Mouse (Mus musculus) heart, embryonic 10.5 days (tissue): Measurements from ENCODE around the gene Ddx27. TPM values are rescaled to one million over a fixed set of nuclear protein-coding genes. Genes with fewer than 3 reads are reported as not detected.

ENCODE experiments used
- DNase-seq: peaks from one replicate; pipeline ENCODE4 v3.0.0-alpha.2; 2017; ENCODE audit warnings: low spot score
- H3K27ac ChIP-seq: fragments of 300-500 bp; sonication (generic); 2 replicates; pipeline ENCODE4 v1.5.1; 2016; ENCODE audit warnings: mild to moderate bottlenecking
- H3K27me3 ChIP-seq: fragments of 300-500 bp; sonication (generic); 2 replicates; pipeline ENCODE4 v1.6.1; 2016; ENCODE audit warnings: mild to moderate bottlenecking; ENCODE audit not compliant: poor library complexity, insufficient read depth, severe bottlenecking
- H3K36me3 ChIP-seq: fragments of 300-500 bp; sonication (generic); 2 replicates; pipeline ENCODE4 v1.6.1; 2016; ENCODE audit warnings: mild to moderate bottlenecking, moderate library complexity
- H3K4me1 ChIP-seq: fragments of 300-500 bp; sonication (generic); 2 replicates; pipeline ENCODE4 v1.6.1; 2016; ENCODE audit warnings: mild to moderate bottlenecking
- H3K4me3 ChIP-seq: fragments of 300-500 bp; sonication (generic); 2 replicates; pipeline ENCODE4 v1.5.1; 2016; ENCODE audit warnings: mild to moderate bottlenecking, moderate library complexity
- H3K9me3 ChIP-seq: fragments of 300-500 bp; sonication (generic); 2 replicates; pipeline ENCODE4 v1.6.1; 2016; ENCODE audit warnings: mild to moderate bottlenecking, moderate library complexity
- WGBS: fragments of 180-500 bp; shearing (Covaris S2); methylation state at CpG from one replicate; pipeline ENCODE4 v1.1.7; 2016; 5-methylcytosine and 5-hydroxymethylcytosine counted together
- polyA plus RNA-seq: library from polyadenylated mRNA; unstranded; fragments of >200 nt; fragmentation: Nextera tagmentation; extraction: Ambion mirVana; gene quantifications from 2 replicates; pipeline ENCODE4 v1.2.1, GENCODE M21; 2016

Gene Ddx27
- polyA plus RNA-seq: 46.4 and 59.4 TPM in 2 replicates

DNA sequence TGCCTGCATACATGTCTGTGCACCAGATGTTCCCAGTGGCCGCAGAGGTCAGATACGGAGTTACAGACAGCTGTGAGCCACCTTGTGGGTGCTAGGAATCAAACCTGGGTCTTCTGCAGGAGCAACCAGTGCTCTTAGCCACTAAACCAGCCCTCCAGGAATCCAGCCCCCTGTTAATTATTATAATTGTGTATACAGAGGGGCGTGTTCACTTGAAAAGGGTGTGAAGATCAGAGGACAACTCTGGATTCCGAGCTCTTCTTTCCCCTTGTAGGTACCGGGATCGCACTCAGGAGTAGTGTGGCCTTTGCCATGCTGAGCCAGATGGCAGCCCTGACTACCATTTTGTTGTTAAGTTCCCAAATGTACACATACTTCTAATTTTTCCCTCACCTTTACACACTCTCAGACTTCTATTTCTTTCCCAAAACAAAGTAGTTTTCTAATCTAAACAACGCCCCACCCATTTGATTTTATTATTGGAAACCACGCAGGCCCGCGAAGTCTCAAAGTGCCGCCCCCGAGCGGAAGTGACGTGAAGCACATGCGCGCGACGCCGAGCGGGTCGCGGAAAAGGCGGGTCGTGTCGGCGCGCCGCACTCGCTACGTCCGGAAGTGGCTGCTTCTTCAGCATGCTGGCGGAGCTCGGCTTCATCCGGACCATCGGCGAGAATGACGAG is at the start of gene Ddx27:
Gene Ddx27, plus strand, starts transcription at position 492 of the 680 bp plus-strand sequence.
- no peaks in the 10 kb centered on the region for H3K9me3 ChIP-seq
- peaks cover 27% of the 10 kb centered on the region for H3K36me3 ChIP-seq
- H3K27me3 ChIP-seq: no peaks in the 10 kb centered on the region
- H3K4me3 ChIP-seq: peak within 1 kb of the TSS; percentile 93
- H3K4me1 ChIP-seq: peaks cover 16% of the 10 kb centered on the region
- WGBS: 3% methylated on average over 37 of the region's 37 CpGs
- DNase-seq: peak; percentile 96
- peak within 1 kb of the TSS; percentile 84 for H3K27ac ChIP-seq

GRCm38 (mm10) chr2:166973153-166973552 is 41.8 kb upstream of the Ddx27 start:
- Histone ChIP-seq H3K4me3 (no peak overlapping the region), H3K27ac (no peak overlapping the region), H3K36me3 (no peaks in the 10 kb centered on the region), H3K4me1 (peaks cover 48% of the 10 kb centered on the region), H3K9me3 (no peaks in the 10 kb centered on the region), H3K27me3 (no peaks in the 10 kb centered on the region)
- WGBS: 82% methylated on average over 1 of the region's 1 CpGs
- no peak for DNase-seq

DNA sequence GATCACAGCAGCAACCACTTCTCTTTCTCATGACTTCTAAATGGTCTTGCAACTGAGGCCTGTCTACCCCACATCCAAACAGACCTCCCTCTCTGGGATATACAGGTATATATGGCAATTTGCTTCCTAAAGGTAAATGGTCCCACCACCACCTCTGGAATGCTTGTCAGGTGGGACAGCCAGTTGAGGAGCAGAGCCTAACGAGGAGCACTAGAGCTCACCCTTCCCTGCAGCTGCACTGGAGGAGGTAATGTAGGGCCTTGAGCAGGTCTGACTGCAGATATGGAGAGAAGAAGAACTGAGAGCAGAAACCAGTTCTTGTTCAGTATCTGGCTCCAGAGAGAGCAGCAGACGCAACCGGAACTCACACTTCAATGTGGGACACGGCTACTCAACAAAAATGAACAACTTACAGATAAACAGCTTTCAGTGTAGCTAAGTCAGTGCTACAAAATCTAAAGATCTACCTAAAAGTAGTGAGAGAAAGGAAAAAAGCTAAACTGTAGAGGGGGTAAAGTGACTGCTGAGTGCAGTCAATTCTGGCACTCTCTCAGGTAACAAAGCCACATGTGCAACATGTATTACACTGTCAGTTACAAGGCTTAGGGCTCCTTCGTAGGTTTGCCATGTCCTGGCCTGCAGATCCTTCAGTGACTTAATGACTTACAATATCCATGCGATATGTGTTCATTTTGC is 40.7 kb upstream of the Ddx27 start:
- no peaks in the 10 kb centered on the region for H3K27me3 ChIP-seq
- no peak overlapping the region for H3K27ac ChIP-seq
- WGBS: 84% methylated on average over 6 of the region's 6 CpGs
- H3K4me1 ChIP-seq: peaks cover 42% of the 10 kb centered on the region
- DNase-seq: no peak
- no peaks in the 10 kb centered on the region for H3K9me3 ChIP-seq
- no peak overlapping the region for H3K4me3 ChIP-seq
- H3K36me3 ChIP-seq: no peaks in the 10 kb centered on the region

DNA sequence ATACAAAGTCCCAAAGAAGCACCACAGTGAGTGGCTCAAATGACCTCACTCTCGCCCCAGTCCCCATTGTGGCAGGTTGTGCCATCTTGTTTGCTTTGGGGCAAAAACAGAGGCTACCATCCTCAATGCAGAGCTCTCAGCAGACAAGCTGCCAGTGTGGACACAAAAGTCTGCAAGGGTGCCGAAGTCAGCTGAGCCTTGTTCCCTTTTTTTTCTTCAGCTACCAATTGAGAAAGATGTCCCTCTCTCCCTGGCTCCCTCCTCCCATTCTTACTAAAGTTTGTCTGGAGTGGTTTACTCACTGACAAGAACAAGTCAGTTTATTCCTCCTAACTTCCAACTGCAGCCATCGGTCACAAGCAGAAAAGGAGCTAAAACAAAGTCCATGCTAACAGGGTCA is 38.6 kb upstream of the Ddx27 start:
- Histone ChIP-seq H3K4me3 (no peak overlapping the region), H3K36me3 (no peaks in the 10 kb centered on the region), H3K27me3 (no peaks in the 10 kb centered on the region), H3K27ac (no peak overlapping the region; the same call in 1 of the 2 replicates), H3K9me3 (no peaks in the 10 kb centered on the region), H3K4me1 (peaks cover 37% of the 10 kb centered on the region)
- WGBS: 74% methylated on average over 3 of the region's 3 CpGs
- DNase-seq: no peak

GRCm38 (mm10) chr2:166977490-166977889 is 37.5 kb upstream of the Ddx27 start:
- WGBS: 71% methylated on average over 3 of the region's 3 CpGs
- H3K36me3 ChIP-seq: no peaks in the 10 kb centered on the region

DNA sequence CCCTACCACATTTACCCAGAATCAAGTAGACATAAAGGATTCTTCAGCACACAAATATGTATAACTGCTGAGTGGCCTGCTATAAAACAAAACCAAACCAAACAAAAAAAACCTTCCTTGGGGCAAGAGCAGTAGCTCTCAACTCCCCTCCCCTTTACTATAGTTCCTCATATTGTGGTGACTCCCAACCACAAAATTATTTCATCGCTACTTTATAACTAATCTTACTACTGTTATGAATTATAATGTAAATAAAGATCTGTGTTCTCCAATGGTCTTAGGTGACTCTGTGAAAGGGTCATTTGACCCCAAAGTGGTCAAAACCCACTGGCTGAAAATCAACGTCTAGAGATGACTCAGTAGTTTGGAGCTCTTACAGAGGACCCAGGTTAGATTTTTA is 34.8 kb upstream of the Ddx27 start:
- Histone ChIP-seq H3K4me3 (no peak overlapping the region), H3K27me3 (no peaks in the 10 kb centered on the region), H3K36me3 (no peaks in the 10 kb centered on the region), H3K4me1 (peaks cover 26% of the 10 kb centered on the region), H3K27ac (no peak overlapping the region), H3K9me3 (no peaks in the 10 kb centered on the region)
- no peak for DNase-seq
- 86% methylated on average over 2 of the region's 2 CpGs for WGBS

More at GRCm38 (mm10) chr2:166977490-166977889, 37.5 kb upstream of the Ddx27 start:
- H3K4me3 ChIP-seq: no peak overlapping the region
- H3K9me3 ChIP-seq: no peaks in the 10 kb centered on the region
- DNase-seq: no peak
- H3K27ac ChIP-seq: 0 out of 2 replicates have a peak overlapping the region, but pooled peaks have one; percentile 6
- H3K27me3 ChIP-seq: no peaks in the 10 kb centered on the region
- peaks cover 37% of the 10 kb centered on the region for H3K4me1 ChIP-seq

DNA sequence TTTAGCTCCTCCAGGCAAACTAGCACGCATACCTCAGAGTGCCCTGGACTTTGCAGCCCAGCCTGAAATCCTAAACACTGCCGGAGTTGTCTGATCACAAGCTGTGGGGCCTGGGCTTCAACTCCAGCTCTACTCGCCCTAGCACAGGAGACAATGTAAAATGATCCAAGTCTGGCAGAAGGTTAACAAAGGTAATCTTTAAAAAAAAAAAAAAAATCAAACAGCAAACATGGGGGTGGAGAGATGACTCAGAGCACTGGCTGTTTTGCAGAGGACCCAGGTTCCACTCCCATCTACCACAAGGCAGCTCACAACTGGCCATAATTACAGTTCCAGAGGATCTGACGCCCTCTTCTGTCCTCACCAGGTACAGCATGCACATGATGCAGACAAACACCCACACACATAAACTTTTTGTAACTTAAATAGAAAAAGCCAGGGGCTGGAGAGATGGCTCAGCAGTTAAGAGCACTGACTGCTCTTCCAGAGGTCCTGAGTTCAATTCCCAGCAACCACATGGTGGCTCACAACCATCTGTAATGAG is 31.6 kb upstream of the Ddx27 start:
- 77% methylated on average over 4 of the region's 4 CpGs for WGBS
- Histone ChIP-seq H3K36me3 (no peaks in the 10 kb centered on the region), H3K4me3 (no peak overlapping the region), H3K4me1 (no peaks in the 10 kb centered on the region), H3K27ac (no peak overlapping the region), H3K9me3 (no peaks in the 10 kb centered on the region), H3K27me3 (no peaks in the 10 kb centered on the region)
- no peak for DNase-seq

DNA sequence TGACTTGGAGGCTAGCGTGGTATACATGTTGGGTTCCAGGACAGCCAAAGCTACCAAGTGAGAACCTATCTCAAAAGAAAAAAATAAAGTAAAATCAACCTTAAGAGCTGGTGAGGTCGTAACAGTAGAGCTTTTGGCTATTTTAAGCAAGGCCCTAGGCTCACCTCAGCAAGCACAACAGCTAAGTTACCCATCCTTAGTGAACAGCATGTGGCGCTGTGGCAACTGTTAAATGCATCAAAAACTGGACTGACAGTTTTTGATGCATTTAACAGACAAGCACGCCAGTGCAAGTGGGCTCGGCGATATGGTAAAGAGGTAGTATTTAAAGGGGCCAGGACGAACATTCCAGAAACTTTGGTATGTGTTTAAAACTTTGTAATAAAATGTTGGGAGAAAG is 24.1 kb upstream of the Ddx27 start:
- Histone ChIP-seq H3K4me3 (no peak overlapping the region), H3K9me3 (no peaks in the 10 kb centered on the region), H3K36me3 (no peaks in the 10 kb centered on the region), H3K27me3 (no peaks in the 10 kb centered on the region), H3K4me1 (peaks cover 38% of the 10 kb centered on the region), H3K27ac (no peak overlapping the region)
- 76% methylated on average over 7 of the region's 7 CpGs for WGBS
- DNase-seq: no peak

GRCm38 (mm10) chr2:166991945-166992344 is 23.0 kb upstream of the Ddx27 start:
- Histone ChIP-seq H3K4me1 (peaks cover 47% of the 10 kb centered on the region), H3K27me3 (no peaks in the 10 kb centered on the region), H3K36me3 (no peaks in the 10 kb centered on the region), H3K4me3 (no peak overlapping the region), H3K27ac (no peak overlapping the region), H3K9me3 (no peaks in the 10 kb centered on the region)
- no peak for DNase-seq

GRCm38 (mm10) chr2:166995021-166995795 is 19.8 kb upstream of the Ddx27 start:
- DNase-seq: peak; percentile 79
- Histone ChIP-seq H3K9me3 (no peaks in the 10 kb centered on the region), H3K4me3 (peak overlapping the region; percentile 78), H3K36me3 (no peaks in the 10 kb centered on the region), H3K27me3 (no peaks in the 10 kb centered on the region), H3K27ac (peak overlapping the region; percentile 93), H3K4me1 (peaks cover 40% of the 10 kb centered on the region)
- 4% methylated on average over 28 of the region's 28 CpGs for WGBS

DNA sequence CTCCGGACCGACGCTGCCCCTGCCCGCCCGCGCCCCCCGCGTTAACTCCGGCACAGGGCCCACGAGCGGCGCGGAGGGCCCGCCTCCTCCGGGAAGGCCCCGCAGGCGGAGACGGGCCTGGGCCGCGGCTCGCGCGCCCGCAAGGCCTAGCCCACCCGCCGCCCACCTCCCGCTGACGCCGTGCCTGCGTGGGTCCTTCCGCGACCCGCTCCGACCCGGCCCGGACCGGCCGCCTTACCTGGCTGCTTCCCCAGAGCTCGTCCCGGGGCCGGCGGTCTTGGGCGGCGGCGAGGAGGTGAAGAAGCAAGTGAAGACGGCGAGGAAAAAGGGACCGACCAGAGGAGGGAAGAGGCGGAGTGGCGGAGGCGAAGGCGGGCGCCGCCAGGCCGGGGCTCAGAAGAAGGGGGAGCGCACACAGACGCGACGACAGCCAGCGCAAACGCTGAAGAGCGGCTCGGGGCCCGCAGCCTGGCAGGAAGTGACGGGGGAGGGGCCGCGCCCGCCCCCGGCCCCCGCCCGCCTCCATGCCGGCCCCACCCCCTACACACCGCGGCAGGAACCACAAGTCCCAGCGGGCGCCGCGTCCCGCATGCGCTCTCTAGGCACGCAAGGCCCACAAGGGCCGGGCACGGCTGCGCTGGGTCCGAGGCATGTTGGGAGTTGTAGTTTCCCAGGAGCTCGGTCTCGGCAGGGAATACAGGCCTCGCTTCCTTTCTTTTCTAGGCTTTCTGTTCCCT is 19.0 kb upstream of the Ddx27 start, which contains the start of gene Stau1:
Gene Stau1, minus strand, starts transcription at position 504 of the 737 bp plus-strand sequence.
- Histone ChIP-seq H3K36me3 (no peaks in the 10 kb centered on the region), H3K4me3 (peak within 1 kb of the TSS; percentile 78), H3K27me3 (no peaks in the 10 kb centered on the region), H3K9me3 (no peaks in the 10 kb centered on the region), H3K27ac (peak within 1 kb of the TSS; percentile 93), H3K4me1 (peaks cover 35% of the 10 kb centered on the region)
- peak; percentile 98 for DNase-seq
- WGBS: under 1% methylated on average over 86 of the region's 88 CpGs

GRCm38 (mm10) chr2:166996533-166996894 is 18.5 kb upstream of the Ddx27 start:
- no peaks in the 10 kb centered on the region for H3K36me3 ChIP-seq
- peaks cover 29% of the 10 kb centered on the region for H3K4me1 ChIP-seq
- H3K9me3 ChIP-seq: no peaks in the 10 kb centered on the region
- DNase-seq: no peak
- peak overlapping the region; percentile 78 for H3K4me3 ChIP-seq
- H3K27ac ChIP-seq: peak overlapping the region; percentile 93
- H3K27me3 ChIP-seq: no peaks in the 10 kb centered on the region
- 41% methylated on average over 8 of the region's 8 CpGs for WGBS
